Mouse (Mus musculus) lung, adult 2 months (tissue): ENCODE results near the gene Tnfaip3.

Source experiments
- CTCF ChIP-seq: fragments of 200-500 bp; IDR thresholded peaks from 2 replicates; pipeline ENCODE4 v1.5.1; 2011; ENCODE audit warnings: mild to moderate bottlenecking, low read length, control low read depth; ENCODE audit not compliant: insufficient read depth
- POLR2A ChIP-seq: fragments of 200-500 bp; IDR thresholded peaks from 2 replicates; pipeline ENCODE4 v1.6.1; 2011; ENCODE audit warnings: low read depth, mild to moderate bottlenecking, control low read depth, low read length, borderline replicate concordance; ENCODE audit errors: extremely low read depth

- TF ChIP-seq POLR2A (no peak), CTCF (no peak)
Observed at GRCm38 (mm10) chr10:19022272-19022671, 6.8 kb upstream of the Tnfaip3 start.
